Mouse (Mus musculus) heart, embryonic 15.5 days (tissue): Measurements from ENCODE around the gene Alox15. TPM values are rescaled to one million over a fixed set of nuclear protein-coding genes. Genes with fewer than 3 reads are reported as not detected.
"Not testable (repeated sequence)": the region's sequence is repeated elsewhere in the genome, so short reads cannot be mapped to it uniquely, and the experiment has no call there.

Experiments
- ATAC-seq: fragments of 200-750 bp; cut with Nextera tagmentation; replicated peaks from 2 replicates; pipeline ENCODE4 v1.8.0; 2017; ENCODE audit warnings: low read depth, moderate TSS enrichment; ENCODE audit not compliant: insufficient number of reproducible peaks, insufficient read depth, low FRiP score
- H3K27ac ChIP-seq: fragments of 300-500 bp; sonication (generic); 2 replicates; pipeline ENCODE4 v1.5.1; 2015; ENCODE audit warnings: mild to moderate bottlenecking, inconsistent platforms
- H3K27me3 ChIP-seq: fragments of 300-500 bp; sonication (generic); 2 replicates; pipeline ENCODE4 v1.6.1; 2015; ENCODE audit warnings: inconsistent platforms
- H3K36me3 ChIP-seq: fragments of 300-500 bp; sonication (generic); 2 replicates; pipeline ENCODE4 v1.6.1; 2015; ENCODE audit warnings: mild to moderate bottlenecking, inconsistent platforms
- H3K4me1 ChIP-seq: fragments of 300-500 bp; sonication (generic); replicated peaks from 2 replicates; pipeline ENCODE4 v1.6.1; 2015; ENCODE audit warnings: inconsistent platforms
- H3K4me2 ChIP-seq: fragments of 300-500 bp; sonication (generic); 2 replicates; pipeline ENCODE4 v1.6.1; 2015; ENCODE audit warnings: inconsistent platforms, mild to moderate bottlenecking, moderate library complexity
- H3K4me3 ChIP-seq: fragments of 300-500 bp; sonication (generic); 2 replicates; pipeline ENCODE4 v1.5.1; 2015; ENCODE audit warnings: mild to moderate bottlenecking, inconsistent platforms
- H3K9ac ChIP-seq: fragments of 300-500 bp; sonication (generic); 2 replicates; pipeline ENCODE4 v1.6.1; 2015; ENCODE audit warnings: mild to moderate bottlenecking, inconsistent platforms
- H3K9me3 ChIP-seq: fragments of 300-500 bp; sonication (generic); replicated peaks from 2 replicates; pipeline ENCODE4 v1.6.1; 2016; ENCODE audit warnings: inconsistent platforms
- WGBS: fragments of 180-500 bp; shearing (Covaris S2); methylation state at CpG from one replicate; pipeline ENCODE4 v1.1.7; 2015; ENCODE audit warnings: mixed read lengths; 5-methylcytosine and 5-hydroxymethylcytosine counted together
- polyA plus RNA-seq: library from polyadenylated mRNA; unstranded; fragments of >200 nt; fragmentation: Nextera tagmentation; extraction: Ambion mirVana; gene quantifications from 2 replicates; pipeline ENCODE4 v1.2.1, GENCODE M21; 2015

The Alox15 gene
- 0.23 and 0.58 TPM in 2 replicates for polyA plus RNA-seq

DNA sequence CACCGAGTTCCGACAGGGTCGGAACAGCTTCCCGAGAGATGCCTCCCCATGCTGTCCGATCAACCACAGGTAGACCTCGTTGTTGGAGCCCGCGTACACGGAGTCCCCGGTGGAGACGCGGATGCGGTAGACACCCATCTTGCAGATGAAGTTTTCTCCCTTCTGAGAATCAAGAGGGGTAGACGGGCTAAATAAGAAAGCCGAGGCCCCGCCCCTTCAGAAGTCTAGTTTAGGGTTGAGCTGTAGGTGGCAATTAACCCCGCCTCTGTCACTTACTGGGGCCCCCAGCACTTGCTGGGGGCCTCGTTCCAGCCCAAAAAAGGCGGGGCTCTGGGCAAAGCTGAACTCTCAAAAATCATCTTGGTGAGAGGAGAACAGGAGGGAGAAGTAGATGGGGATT is at the start of gene Alox15:
TSS of gene Alox15 (minus strand) at position 164 of the 400 bp plus-strand sequence.
- Histone ChIP-seq H3K4me2 (peak within 1 kb of the TSS; percentile 65), H3K9ac (no peak within 1 kb of the TSS), H3K4me1 (peaks cover 9% of the 10 kb centered on the region), H3K36me3 (no peaks in the 10 kb centered on the region), H3K4me3 (peak within 1 kb of the TSS; percentile 38), H3K27me3 (peaks cover 74% of the 10 kb centered on the region), H3K27ac (no peak within 1 kb of the TSS), H3K9me3 (no peaks in the 10 kb centered on the region)
- WGBS = under 1% methylated on average over 19 of the region's 19 CpGs
- ATAC-seq = no peak

DNA sequence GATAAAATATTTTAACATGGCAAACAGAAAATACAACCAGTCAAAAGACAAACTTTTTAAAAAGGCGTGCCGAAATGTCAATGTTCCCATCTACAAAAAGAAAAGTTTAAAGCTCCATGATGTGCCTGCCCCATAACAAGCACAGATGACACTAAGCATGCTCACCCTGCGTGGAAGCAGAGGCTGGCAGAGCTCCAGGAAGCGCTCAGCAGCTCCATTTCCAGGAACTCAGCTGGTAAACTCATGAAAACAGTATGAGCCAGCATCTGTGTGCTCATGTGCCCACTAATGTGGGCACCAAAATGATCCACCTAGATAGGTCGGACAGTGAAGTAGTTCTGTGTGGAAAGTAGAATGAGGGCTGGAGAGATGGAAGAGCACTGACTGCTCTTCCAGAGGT is 37.6 kb upstream of the Alox15 start:
- peaks cover 25% of the 10 kb centered on the region for H3K36me3 ChIP-seq
- H3K9me3 ChIP-seq = no peaks in the 10 kb centered on the region
- H3K4me3 ChIP-seq = no peak overlapping the region
- H3K27ac ChIP-seq = no peak overlapping the region
- H3K4me2 ChIP-seq = no peak overlapping the region
- H3K27me3 ChIP-seq = no peaks in the 10 kb centered on the region
- WGBS = 76% methylated on average over 5 of the region's 5 CpGs
- H3K4me1 ChIP-seq = no peaks in the 10 kb centered on the region; the same call in 1 of the 2 replicates
- H3K9ac ChIP-seq = no peak overlapping the region
- no peak for ATAC-seq

DNA sequence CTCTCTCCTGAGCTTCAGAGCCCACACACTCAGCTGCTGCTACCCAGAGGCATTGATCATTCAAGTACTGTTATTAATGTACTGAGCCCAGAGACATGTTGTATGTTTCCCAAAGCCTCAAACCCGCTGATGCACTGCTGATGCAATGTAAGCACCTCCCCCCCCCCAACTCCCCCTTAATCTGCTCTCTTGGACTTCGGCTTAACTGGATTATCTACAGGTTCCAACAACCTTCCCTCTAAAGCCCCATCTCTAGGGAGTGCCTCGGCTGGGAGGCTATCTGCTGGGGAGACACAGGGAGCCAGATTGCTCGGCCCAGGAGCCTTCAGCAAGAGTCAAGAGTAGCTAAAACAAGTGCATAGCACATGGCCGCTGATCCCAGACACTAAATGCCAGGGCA is 35.6 kb upstream of the Alox15 start:
- Histone ChIP-seq H3K36me3 (peaks cover 8% of the 10 kb centered on the region; the same call in 1 of the 2 replicates), H3K9me3 (no peaks in the 10 kb centered on the region), H3K4me2 (no peak overlapping the region), H3K4me3 (no peak overlapping the region), H3K9ac (no peak overlapping the region), H3K27ac (no peak overlapping the region), H3K27me3 (no peaks in the 10 kb centered on the region), H3K4me1 (no peaks in the 10 kb centered on the region; the same call in 1 of the 2 replicates)
- ATAC-seq = no peak
- WGBS = 70% methylated on average over 5 of the region's 5 CpGs

DNA sequence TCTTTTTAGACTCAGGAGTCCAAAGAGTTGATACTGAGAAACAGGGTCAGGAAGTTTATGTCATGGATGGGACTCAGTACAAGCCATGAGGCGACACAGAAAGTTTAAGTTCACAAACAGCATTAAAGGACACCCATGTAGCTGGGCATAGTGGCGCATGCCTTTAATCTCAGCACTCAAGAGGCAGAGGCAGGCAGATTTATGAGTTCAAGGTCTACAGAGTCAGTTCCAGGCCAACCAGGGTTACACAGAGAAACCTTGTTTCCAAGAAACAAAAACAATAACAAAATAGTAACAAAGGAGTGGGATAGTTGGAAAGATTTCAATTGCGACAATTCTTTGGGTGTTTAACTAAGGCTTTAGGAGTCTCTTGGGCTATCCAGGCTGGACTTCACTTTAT is 32.3 kb upstream of the Alox15 start:
- ATAC-seq = no peak
- no peaks in the 10 kb centered on the region for H3K4me1 ChIP-seq
- H3K4me3 ChIP-seq = no peak overlapping the region
- no peaks in the 10 kb centered on the region for H3K27me3 ChIP-seq
- H3K9ac ChIP-seq = no peak overlapping the region
- no peaks in the 10 kb centered on the region for H3K36me3 ChIP-seq
- WGBS = 78% methylated on average over 3 of the region's 3 CpGs
- H3K9me3 ChIP-seq = no peaks in the 10 kb centered on the region
- no peak overlapping the region for H3K4me2 ChIP-seq
- H3K27ac ChIP-seq = no peak overlapping the region

DNA sequence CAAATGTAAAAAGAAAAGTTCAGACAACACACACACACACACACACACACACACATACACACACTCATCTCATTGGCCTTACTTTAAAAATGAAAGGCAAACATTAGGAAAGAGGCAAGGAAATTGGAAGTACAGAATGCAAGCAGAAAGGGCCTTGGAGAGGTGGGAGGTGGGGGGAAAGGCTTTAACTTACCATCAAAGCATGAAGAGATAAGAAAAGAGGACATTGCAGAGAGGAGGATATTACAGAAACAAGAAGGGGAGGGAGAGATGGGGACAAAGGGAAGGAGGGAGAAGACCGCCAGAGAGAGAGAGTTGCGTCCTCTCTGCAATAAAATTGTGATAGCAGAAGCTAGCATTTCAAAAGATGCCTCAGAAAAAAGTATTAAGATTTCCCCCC is 29.5 kb upstream of the Alox15 start:
- Histone ChIP-seq H3K27ac (no peak overlapping the region), H3K36me3 (no peaks in the 10 kb centered on the region), H3K27me3 (no peaks in the 10 kb centered on the region; the same call in 1 of the 2 replicates), H3K4me2 (no peak overlapping the region), H3K9me3 (no peaks in the 10 kb centered on the region), H3K4me1 (no peaks in the 10 kb centered on the region), H3K4me3 (no peak overlapping the region), H3K9ac (no peak overlapping the region)
- ATAC-seq = no peak
- 70% methylated on average over 2 of the region's 2 CpGs for WGBS

DNA sequence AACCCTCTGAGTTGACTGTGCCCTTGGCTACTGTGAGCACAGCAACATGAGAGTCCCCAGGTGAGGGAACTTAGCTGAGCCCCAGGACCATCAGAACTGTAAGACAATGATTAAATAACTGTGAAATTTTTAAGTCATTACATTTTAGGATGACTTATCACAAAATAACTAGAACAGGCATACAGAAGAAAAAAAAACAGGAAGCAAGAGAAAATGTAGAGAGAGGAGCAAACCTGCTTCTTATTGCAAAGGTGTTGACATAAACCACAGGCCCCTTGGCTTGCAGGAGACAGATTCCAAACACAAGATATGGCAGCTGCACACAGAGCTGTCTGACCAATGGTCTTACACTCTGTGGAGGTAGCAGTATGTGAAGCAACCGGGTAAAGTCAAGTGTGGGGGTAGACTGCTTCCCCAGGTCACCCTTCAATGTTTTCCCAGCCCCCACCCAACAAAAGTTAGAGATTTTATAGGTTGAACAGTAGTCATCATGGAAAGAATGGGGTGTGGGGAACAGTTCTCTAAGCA is 28.7 kb upstream of the Alox15 start:
- H3K27ac ChIP-seq = no peak overlapping the region
- H3K4me3 ChIP-seq = no peak overlapping the region
- no peak overlapping the region for H3K9ac ChIP-seq
- no peaks in the 10 kb centered on the region for H3K9me3 ChIP-seq
- H3K36me3 ChIP-seq = no peaks in the 10 kb centered on the region
- H3K4me1 ChIP-seq = no peaks in the 10 kb centered on the region
- 42% methylated on average over 1 of the region's 1 CpGs for WGBS
- ATAC-seq = no peak
- no peaks in the 10 kb centered on the region; the same call in 1 of the 2 replicates for H3K27me3 ChIP-seq
- H3K4me2 ChIP-seq = no peak overlapping the region

DNA sequence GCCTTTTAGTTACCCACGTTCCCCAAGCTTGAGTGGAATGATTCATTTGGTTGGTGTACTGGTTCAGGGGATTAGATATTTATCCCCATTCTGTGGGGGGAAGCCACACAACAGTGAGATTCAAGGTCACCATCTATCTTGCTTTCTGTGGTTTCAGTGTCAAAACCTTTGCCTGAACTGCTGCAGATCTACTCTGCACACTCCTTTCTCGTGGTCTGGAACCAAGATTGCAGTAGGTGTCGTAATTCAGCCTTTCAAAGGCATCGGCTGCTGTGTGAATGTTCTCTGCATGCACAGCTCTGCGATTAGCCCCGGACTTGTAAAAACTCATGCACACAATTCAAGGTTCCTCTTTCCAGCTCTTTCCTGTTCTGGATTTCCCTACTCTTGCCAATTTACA is 24.2 kb upstream of the Alox15 start:
- Histone ChIP-seq H3K4me3 (no peak overlapping the region), H3K4me2 (no peak overlapping the region), H3K9me3 (no peaks in the 10 kb centered on the region), H3K4me1 (no peaks in the 10 kb centered on the region), H3K9ac (no peak overlapping the region), H3K27ac (no peak overlapping the region), H3K27me3 (no peaks in the 10 kb centered on the region; the same call in 1 of the 2 replicates), H3K36me3 (no peaks in the 10 kb centered on the region)
- 76% methylated on average over 6 of the region's 6 CpGs for WGBS
- ATAC-seq = no peak

DNA sequence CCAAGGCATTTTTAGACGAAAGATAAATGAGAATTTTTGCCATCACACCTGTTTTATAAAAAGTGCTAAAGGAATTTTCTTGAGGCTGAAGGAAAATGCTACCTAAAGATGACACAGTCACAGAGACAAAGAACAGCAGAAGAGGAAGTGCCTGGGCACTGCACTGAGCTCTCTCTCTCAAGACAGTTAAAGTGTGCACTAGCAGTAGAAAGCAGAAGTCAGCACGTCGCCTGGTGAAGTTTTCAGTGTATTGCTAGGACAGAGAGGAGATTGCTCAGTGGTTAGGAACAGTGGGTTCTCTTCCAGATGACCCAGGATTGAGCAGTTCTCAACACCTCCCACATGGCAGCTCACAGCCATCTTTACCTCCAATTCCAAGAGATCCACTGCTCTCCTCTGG is 22.5 kb upstream of the Alox15 start:
- ATAC-seq = no peak
- Histone ChIP-seq H3K4me2 (no peak overlapping the region), H3K27ac (no peak overlapping the region), H3K36me3 (no peaks in the 10 kb centered on the region), H3K9ac (no peak overlapping the region), H3K9me3 (no peaks in the 10 kb centered on the region), H3K4me1 (no peaks in the 10 kb centered on the region), H3K4me3 (no peak overlapping the region), H3K27me3 (no peaks in the 10 kb centered on the region; the same call in 1 of the 2 replicates)
- 73% methylated on average over 3 of the region's 3 CpGs for WGBS

DNA sequence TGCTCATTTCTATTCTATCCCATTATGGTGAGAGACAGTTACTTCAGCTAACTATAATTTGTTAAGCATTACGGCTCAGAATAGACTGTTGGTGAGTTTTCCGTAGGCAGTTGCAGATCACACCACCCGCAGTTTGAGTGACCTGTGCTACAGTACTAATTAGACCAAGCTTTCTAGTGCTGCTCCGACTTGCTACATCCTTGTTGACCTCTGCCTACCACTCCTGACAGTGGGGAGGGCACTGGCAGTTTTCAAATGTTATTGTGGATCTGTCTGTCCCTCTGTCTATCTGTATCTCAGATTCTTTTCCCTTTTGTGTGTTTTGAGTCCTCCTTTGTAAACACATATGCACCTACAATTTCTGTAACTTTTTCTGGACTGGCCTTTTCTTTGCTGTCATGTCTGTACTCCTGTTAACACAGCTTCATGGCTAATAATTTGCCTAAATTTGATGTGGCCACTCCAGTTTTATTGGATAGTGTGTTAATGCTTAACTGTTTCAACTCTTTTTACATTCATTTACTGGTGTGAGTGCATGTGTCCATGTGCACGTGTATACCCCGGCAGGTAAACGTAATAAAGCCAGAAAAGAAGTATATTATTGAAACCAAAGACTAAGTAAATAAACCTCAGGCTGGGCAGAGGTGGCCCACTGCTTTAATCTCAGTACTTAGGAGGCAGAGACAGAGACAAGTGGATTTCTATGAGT is 21.2 kb upstream of the Alox15 start:
- Histone ChIP-seq H3K36me3 (no peaks in the 10 kb centered on the region), H3K4me3 (no peak overlapping the region), H3K27me3 (no peaks in the 10 kb centered on the region; the same call in 1 of the 2 replicates), H3K9ac (no peak overlapping the region), H3K4me2 (no peak overlapping the region), H3K27ac (no peak overlapping the region), H3K4me1 (no peaks in the 10 kb centered on the region), H3K9me3 (no peaks in the 10 kb centered on the region)
- WGBS = 73% methylated on average over 7 of the region's 7 CpGs
- no peak for ATAC-seq

DNA sequence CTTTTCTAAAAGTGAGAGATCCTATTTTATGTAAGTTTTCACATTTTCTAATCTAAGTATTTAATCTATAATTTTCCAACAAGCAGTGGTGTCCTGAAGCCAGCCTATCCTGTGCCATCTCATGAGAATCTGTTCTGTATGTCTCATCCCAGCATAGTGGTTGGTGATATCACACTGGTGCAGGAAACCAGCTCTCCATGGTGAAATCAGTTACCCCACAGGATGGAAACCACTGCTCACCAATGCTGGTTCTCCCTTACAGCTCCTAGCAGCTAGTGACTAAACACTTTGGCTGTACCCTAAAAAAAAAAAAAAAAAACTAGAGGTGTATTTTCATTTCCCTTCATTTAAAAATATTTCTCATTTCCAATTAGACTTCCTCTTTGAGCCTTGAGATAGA is 20.6 kb upstream of the Alox15 start:
- H3K4me3 ChIP-seq = no peak overlapping the region
- H3K9ac ChIP-seq = no peak overlapping the region
- no peaks in the 10 kb centered on the region for H3K36me3 ChIP-seq
- no peak for ATAC-seq
- H3K27ac ChIP-seq = no peak overlapping the region
- H3K9me3 ChIP-seq = no peaks in the 10 kb centered on the region
- H3K4me2 ChIP-seq = no peak overlapping the region
- no peaks in the 10 kb centered on the region; the same call in 1 of the 2 replicates for H3K27me3 ChIP-seq
- no peaks in the 10 kb centered on the region for H3K4me1 ChIP-seq

DNA sequence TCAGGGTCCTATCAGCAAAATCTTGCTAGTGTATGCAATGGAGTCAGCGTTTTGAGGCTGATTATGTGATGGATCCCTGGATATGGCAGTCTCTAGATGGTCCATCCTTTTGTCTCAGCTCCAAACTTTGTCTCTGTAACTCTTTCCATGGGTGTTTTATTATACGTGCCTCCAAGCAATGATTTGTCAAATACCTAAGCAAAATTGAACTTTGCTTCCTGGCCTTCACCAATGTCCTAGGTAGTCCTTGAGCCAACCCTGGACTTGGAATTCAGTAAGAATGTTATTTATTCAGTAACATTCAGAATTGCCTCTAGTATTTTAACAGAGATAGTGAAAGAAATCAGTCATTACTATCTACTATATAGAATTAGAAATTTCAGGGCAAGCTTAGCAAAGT is 16.8 kb upstream of the Alox15 start:
- H3K27me3 ChIP-seq, H3K36me3 ChIP-seq, ATAC-seq, H3K27ac ChIP-seq, H3K4me1 ChIP-seq, H3K9ac ChIP-seq, H3K4me2 ChIP-seq, H3K4me3 ChIP-seq, H3K9me3 ChIP-seq: not testable (repeated sequence)
- WGBS = 69% methylated on average over 2 of the region's 2 CpGs

DNA sequence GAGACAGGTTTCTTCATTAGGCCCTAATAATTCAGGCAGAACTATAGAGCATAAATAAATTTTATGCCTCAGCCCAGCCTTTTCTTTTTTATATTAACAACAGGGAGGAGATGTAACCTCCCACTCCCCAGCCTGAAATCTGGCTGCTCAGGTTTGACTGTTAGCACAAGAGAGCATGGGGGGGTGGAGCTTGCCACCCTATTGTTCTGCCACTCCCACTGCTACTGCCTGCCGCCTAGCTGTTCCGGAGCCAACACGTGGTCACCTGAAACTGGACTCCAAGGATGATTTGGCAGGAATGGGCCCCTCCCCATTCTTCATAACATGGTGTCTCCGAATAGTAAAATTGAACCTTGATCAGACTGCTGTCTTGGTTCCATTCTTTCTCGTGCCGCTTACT is 15.9 kb upstream of the Alox15 start:
- H3K9me3 ChIP-seq, H3K4me1 ChIP-seq, H3K4me2 ChIP-seq, H3K9ac ChIP-seq, H3K36me3 ChIP-seq, H3K4me3 ChIP-seq, H3K27ac ChIP-seq, ATAC-seq, H3K27me3 ChIP-seq: not testable (repeated sequence)
- 84% methylated on average over 6 of the region's 6 CpGs for WGBS
